Mouse (Mus musculus) embryonic facial prominence, embryonic 12.5 days (tissue): ENCODE data around the gene Erbin. TPM values are rescaled to one million over a fixed set of nuclear protein-coding genes. Genes with fewer than 3 reads are reported as not detected.

Source experiments
- ATAC-seq: fragments of 200-750 bp; cut with Nextera tagmentation; 2 replicates; pipeline ENCODE4 v1.8.0; 2017; ENCODE audit not compliant: insufficient number of reproducible peaks, insufficient read depth, low FRiP score, low TSS enrichment
- H3K27ac ChIP-seq: fragments of 300-500 bp; sonication (generic); 2 replicates; pipeline ENCODE4 v1.5.1; 2016; ENCODE audit warnings: mild to moderate bottlenecking
- H3K27me3 ChIP-seq: fragments of 300-500 bp; sonication (generic); 2 replicates; pipeline ENCODE4 v1.6.1; 2016; ENCODE audit warnings: mild to moderate bottlenecking, moderate library complexity
- H3K36me3 ChIP-seq: fragments of 300-500 bp; sonication (generic); 2 replicates; pipeline ENCODE4 v1.6.1; 2016; ENCODE audit warnings: mild to moderate bottlenecking
- H3K4me1 ChIP-seq: fragments of 300-500 bp; sonication (generic); 2 replicates; pipeline ENCODE4 v1.6.1; 2016
- H3K4me2 ChIP-seq: fragments of 300-500 bp; sonication (generic); replicated peaks from 2 replicates; pipeline ENCODE4 v1.6.1; 2016; ENCODE audit warnings: mild to moderate bottlenecking, moderate library complexity
- H3K4me3 ChIP-seq: fragments of 300-500 bp; sonication (generic); 2 replicates; pipeline ENCODE4 v1.5.1; 2016; ENCODE audit warnings: mild to moderate bottlenecking
- H3K9ac ChIP-seq: fragments of 300-500 bp; sonication (generic); 2 replicates; pipeline ENCODE4 v1.6.1; 2016; ENCODE audit warnings: mild to moderate bottlenecking, moderate library complexity
- H3K9me3 ChIP-seq: fragments of 300-500 bp; sonication (generic); 2 replicates; pipeline ENCODE4 v1.6.1; 2016; ENCODE audit warnings: mild to moderate bottlenecking, moderate library complexity
- WGBS: fragments of 180-500 bp; shearing (Covaris S2); methylation state at CpG from one replicate; pipeline ENCODE4 v1.1.7; 2016; 5-methylcytosine and 5-hydroxymethylcytosine counted together
- polyA plus RNA-seq: library from polyadenylated mRNA; unstranded; fragments of >200 nt; fragmentation: Nextera tagmentation; extraction: Ambion mirVana; gene quantifications from 2 replicates; pipeline ENCODE4 v1.2.1, GENCODE M21; 2016

Erbin gene
- polyA plus RNA-seq, 1 experiment from 2014 or later = 29.8 TPM

- 91% methylated on average over 1 of the region's 1 CpGs for WGBS
Observed at GRCm38 (mm10) chr13:103801021-103801420, 119.3 kb downstream of the Erbin start.

DNA sequence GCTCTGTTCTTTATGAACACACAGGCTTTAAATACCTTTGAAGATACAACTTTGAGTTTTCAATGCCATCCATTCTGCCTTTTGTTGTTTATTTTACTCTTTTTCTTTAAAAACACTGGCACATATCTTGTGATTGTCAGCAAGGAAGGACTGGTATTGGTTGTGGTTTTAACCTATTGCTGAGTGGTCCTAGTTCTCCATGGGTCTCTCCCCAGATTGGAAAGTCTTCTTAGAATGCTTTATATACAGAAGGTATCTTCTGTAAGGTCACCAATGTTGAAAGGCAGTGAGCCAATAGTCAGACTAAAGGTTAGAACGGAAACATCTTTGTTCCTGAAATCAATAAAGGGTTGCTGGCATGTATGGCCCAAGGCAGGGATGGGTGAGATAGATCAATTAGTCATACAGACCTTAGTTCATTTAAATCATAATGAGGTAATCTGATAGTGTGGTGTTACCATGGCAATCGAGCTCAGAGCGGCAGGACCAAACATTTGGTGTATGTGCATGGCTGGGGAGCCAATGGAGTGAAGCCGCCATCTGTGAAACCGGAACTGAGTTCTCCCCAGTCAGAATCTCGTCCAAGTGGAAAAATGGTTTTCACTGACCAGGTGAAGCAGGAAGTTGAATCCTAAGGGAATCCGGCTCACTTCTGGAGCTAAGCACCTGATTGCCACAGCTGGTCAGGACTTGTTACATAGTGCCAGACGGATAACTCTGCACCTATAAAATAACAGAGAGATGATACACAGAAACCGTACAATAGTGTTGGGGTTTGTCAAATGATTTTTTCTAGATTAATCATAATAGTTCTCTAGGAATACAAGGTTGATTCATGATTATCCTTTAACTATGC is 125.4 kb downstream of the Erbin start:
- no peaks in the 10 kb centered on the region for H3K4me1 ChIP-seq
- no peak overlapping the region for H3K9ac ChIP-seq
- no peaks in the 10 kb centered on the region for H3K9me3 ChIP-seq
- H3K4me3 ChIP-seq = no peak overlapping the region
- H3K36me3 ChIP-seq = no peaks in the 10 kb centered on the region
- ATAC-seq = no peak
- no peak overlapping the region for H3K27ac ChIP-seq
- WGBS = 63% methylated on average over 9 of the region's 9 CpGs
- no peak overlapping the region for H3K4me2 ChIP-seq
- no peaks in the 10 kb centered on the region for H3K27me3 ChIP-seq

More at GRCm38 (mm10) chr13:103801021-103801420, 119.3 kb downstream of the Erbin start:
- H3K9me3 ChIP-seq = no peaks in the 10 kb centered on the region
- no peak overlapping the region for H3K27ac ChIP-seq
- no peaks in the 10 kb centered on the region for H3K4me1 ChIP-seq
- H3K36me3 ChIP-seq = no peaks in the 10 kb centered on the region
- no peak overlapping the region for H3K9ac ChIP-seq
- no peak for ATAC-seq
- no peak overlapping the region for H3K4me3 ChIP-seq
- no peaks in the 10 kb centered on the region for H3K27me3 ChIP-seq
- H3K4me2 ChIP-seq = no peak overlapping the region

DNA sequence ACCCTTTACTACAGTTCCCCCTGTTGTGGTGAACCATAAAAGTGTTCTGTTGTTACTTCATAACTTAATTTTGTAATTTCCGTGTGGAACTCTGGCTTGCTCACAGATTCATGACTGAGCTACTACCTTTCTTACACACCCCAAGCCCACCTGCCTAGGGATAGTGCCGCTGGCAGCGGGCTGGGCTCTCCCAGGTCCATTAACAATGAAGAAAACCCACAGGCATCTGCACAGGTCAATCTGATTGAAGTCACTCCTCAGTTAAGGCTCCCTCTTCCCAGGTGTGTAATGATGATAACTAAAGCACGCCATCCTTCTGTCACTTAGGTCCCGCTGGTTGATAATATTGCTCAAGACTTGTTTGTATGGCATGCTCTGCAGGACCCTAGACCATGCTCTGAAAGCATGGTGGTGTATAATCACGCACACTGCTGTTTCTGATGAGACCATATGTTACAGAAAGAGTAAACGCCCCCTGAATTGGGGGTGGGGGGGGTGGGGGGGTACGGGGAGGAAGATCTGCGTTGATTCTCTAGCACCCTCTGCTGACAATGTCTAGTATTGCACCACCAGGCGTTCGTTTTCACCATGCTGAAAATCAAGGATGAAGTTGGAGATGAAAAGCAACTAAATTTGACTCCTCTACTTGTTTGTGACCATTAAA is 140.3 kb downstream of the Erbin start:
- H3K4me1 ChIP-seq = no peaks in the 10 kb centered on the region
- no peaks in the 10 kb centered on the region for H3K9me3 ChIP-seq
- H3K27ac ChIP-seq = no peak overlapping the region
- H3K4me2 ChIP-seq = peak overlapping the region; percentile 15
- no peak; the same call in 1 of the 2 replicates for ATAC-seq
- H3K9ac ChIP-seq = no peak overlapping the region
- no peak overlapping the region for H3K4me3 ChIP-seq
- no peaks in the 10 kb centered on the region for H3K36me3 ChIP-seq
- WGBS = 36% methylated on average over 11 of the region's 11 CpGs
- no peaks in the 10 kb centered on the region for H3K27me3 ChIP-seq

GRCm38 (mm10) chr13:103777126-103777525 is 143.2 kb downstream of the Erbin start:
- H3K4me1 ChIP-seq = peaks cover 8% of the 10 kb centered on the region

GRCm38 (mm10) chr13:103774119-103774757 is 146.1 kb downstream of the Erbin start, which contains the start of gene Srek1:
Srek1 (minus strand) TSS chr13:103774608.
- peak; percentile 88 for ATAC-seq
- Histone ChIP-seq H3K27ac (peak within 1 kb of the TSS; percentile 98), H3K9ac (peak within 1 kb of the TSS; percentile 85), H3K36me3 (no peaks in the 10 kb centered on the region), H3K4me2 (peak within 1 kb of the TSS; percentile 58), H3K4me3 (peak within 1 kb of the TSS; percentile 55), H3K4me1 (peaks cover 15% of the 10 kb centered on the region), H3K27me3 (no peaks in the 10 kb centered on the region), H3K9me3 (no peaks in the 10 kb centered on the region)
- under 1% methylated on average over 81 of the region's 81 CpGs for WGBS

More at GRCm38 (mm10) chr13:103777126-103777525, 143.2 kb downstream of the Erbin start:
- Histone ChIP-seq H3K4me3 (no peak overlapping the region), H3K27me3 (no peaks in the 10 kb centered on the region), H3K4me2 (no peak overlapping the region), H3K9me3 (no peaks in the 10 kb centered on the region), H3K36me3 (no peaks in the 10 kb centered on the region), H3K9ac (no peak overlapping the region), H3K27ac (no peak overlapping the region)
- ATAC-seq = no peak
- WGBS = 70% methylated on average over 8 of the region's 8 CpGs

DNA sequence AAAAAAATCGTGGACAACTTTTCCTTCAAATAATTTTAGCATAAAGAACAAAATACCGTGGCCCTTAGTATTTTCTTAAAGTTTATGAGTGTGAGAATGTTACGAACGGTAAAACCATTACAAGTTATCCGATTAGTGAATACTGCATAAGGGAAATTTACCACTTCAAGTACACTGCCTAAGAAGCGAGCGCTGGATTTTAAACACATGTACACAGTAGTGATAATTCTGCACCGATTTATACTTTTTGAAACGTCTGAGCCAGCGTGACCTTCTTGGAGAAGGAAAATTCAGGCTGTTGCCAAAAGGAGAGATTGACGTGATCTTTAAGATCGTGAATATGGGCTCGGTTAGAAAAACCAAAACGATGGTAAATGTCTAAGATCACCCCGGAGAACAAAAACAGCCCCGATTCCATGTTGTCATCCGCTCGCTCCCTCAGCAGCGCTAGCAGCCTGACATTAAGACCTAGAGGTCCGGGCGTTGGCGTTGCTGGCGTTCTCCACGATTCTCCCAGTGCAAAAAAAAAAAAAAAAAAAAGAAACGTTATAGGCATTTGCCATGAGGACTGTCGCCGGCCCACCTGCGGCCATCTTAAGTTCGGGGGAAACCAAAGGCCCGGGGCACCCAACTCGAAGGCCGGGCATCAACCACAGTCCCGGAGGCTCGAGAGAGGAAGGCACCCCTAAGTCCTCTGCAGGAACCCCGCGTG is 146.8 kb downstream of the Erbin start:
- peak overlapping the region; percentile 55 for H3K4me3 ChIP-seq
- H3K9me3 ChIP-seq = no peaks in the 10 kb centered on the region
- H3K27me3 ChIP-seq = no peaks in the 10 kb centered on the region
- peak overlapping the region; percentile 98 for H3K27ac ChIP-seq
- peaks cover 15% of the 10 kb centered on the region for H3K4me1 ChIP-seq
- peak; percentile 59 for ATAC-seq
- 2% methylated on average over 36 of the region's 36 CpGs for WGBS
- no peaks in the 10 kb centered on the region for H3K36me3 ChIP-seq
- peak overlapping the region; percentile 85 for H3K9ac ChIP-seq
- H3K4me2 ChIP-seq = peak overlapping the region; percentile 58

- Histone ChIP-seq H3K9ac (peak overlapping the region; percentile 85; the same call in 1 of the 2 replicates), H3K27ac (no peak overlapping the region)
- WGBS = 43% methylated on average over 5 of the region's 5 CpGs
Observed at GRCm38 (mm10) chr13:103772917-103773316, 147.4 kb downstream of the Erbin start.

GRCm38 (mm10) chr13:103770821-103771220 is 149.5 kb downstream of the Erbin start:
- peaks cover 7% of the 10 kb centered on the region for H3K36me3 ChIP-seq
- H3K27ac ChIP-seq = no peak overlapping the region
- H3K9ac ChIP-seq = no peak overlapping the region
- no peak overlapping the region for H3K4me3 ChIP-seq
- no peaks in the 10 kb centered on the region for H3K9me3 ChIP-seq
- ATAC-seq = no peak
- no peak overlapping the region for H3K4me2 ChIP-seq
- H3K4me1 ChIP-seq = peaks cover 15% of the 10 kb centered on the region
- no peaks in the 10 kb centered on the region for H3K27me3 ChIP-seq

More at GRCm38 (mm10) chr13:103772917-103773316, 147.4 kb downstream of the Erbin start:
- Histone ChIP-seq H3K27me3 (no peaks in the 10 kb centered on the region), H3K36me3 (no peaks in the 10 kb centered on the region), H3K9me3 (no peaks in the 10 kb centered on the region), H3K4me2 (peak overlapping the region; percentile 58), H3K4me1 (peaks cover 15% of the 10 kb centered on the region), H3K4me3 (peak overlapping the region; percentile 55)
- no peak for ATAC-seq

Other genes starting within 250 kb of the Erbin start
- gene Srek1, start 145.9 kb downstream of the Erbin start, polyA plus RNA-seq = 104 and 111 TPM in 2 replicates
- gene Nln, start 189.1 kb upstream of the Erbin start, polyA plus RNA-seq = 16.8 and 18.6 TPM in 2 replicates
- gene Sgtb, start 189.2 kb upstream of the Erbin start, polyA plus RNA-seq = 9.6 and 9.7 TPM in 2 replicates